Mouse (Mus musculus) left cerebral cortex, adult 6 months (tissue): ENCODE measurements around the gene Olfr1287. TPM values are rescaled to one million over a fixed set of nuclear protein-coding genes. Genes with fewer than 3 reads are reported as not detected.

Experiments
- long read RNA-seq, 2 experiments: library from polyadenylated mRNA; unstranded; transcript quantifications; one replicate each; pipeline ENCODE4 v2.0.0; 2019 to 2020
- polyA plus RNA-seq: library from polyadenylated mRNA; unstranded; fragments of <200 nt; fragmentation: Nextera tagmentation; gene quantifications from 2 replicates; pipeline ENCODE4 v1.2.3, GENCODE M21; 2021

Olfr1287 gene
- not detected in 2 replicates for polyA plus RNA-seq
- long read RNA-seq, experiment 1 = 0 reads
- long read RNA-seq, experiment 2 = 0 reads

GRCm38 (mm10) chr2:111448842-111449241 is at the start of gene Olfr1287:
TSS of gene Olfr1287 (plus strand) at chr2:111449142.

GRCm38 (mm10) chr2:111422931-111423330 is 26.0 kb upstream of the Olfr1287 start, which contains the start of gene Olfr1286:
TSS of gene Olfr1286 (minus strand) at chr2:111423115.

GRCm38 (mm10) chr2:111473801-111474200 is 24.9 kb downstream of the Olfr1287 start, which contains the start of gene Olfr1288:
TSS of gene Olfr1288 (plus strand) at chr2:111474101.

GRCm38 (mm10) chr2:111480519-111480918 is 31.6 kb downstream of the Olfr1287 start, which contains the start of gene Olfr1289:
TSS of gene Olfr1289 (plus strand) at chr2:111480819.

GRCm38 (mm10) chr2:111493729-111494128 is 44.8 kb downstream of the Olfr1287 start, which contains the start of gene Olfr1290:
TSS of gene Olfr1290 (minus strand) at chr2:111493829.

GRCm38 (mm10) chr2:111496880-111497279 is 47.9 kb downstream of the Olfr1287 start, which contains the start of gene Olfr1291-ps1:
TSS of gene Olfr1291-ps1 (plus strand) at chr2:111497180.

Other genes with a start within 250 kb of the Olfr1287 start
- not detected in 2 replicates for gene 4930430A15Rik, start 219.5 kb upstream of the Olfr1287 start, polyA plus RNA-seq
- not detected in 2 replicates for gene Olfr1275, start 213.9 kb upstream of the Olfr1287 start, polyA plus RNA-seq
- not detected in 2 replicates for gene Olfr1276, start 194.6 kb upstream of the Olfr1287 start, polyA plus RNA-seq
- not detected in 2 replicates for gene Olfr1277, start 175.0 kb upstream of the Olfr1287 start, polyA plus RNA-seq
- not detected in 2 replicates for gene Olfr1278, start 159.0 kb upstream of the Olfr1287 start, polyA plus RNA-seq
- gene Olfr1279, start 148.5 kb upstream of the Olfr1287 start, polyA plus RNA-seq = not detected in 2 replicates
- gene Olfr1280, start 135.1 kb upstream of the Olfr1287 start, polyA plus RNA-seq = not detected in 2 replicates
- not detected in 2 replicates for gene Olfr1281, start 122.6 kb upstream of the Olfr1287 start, polyA plus RNA-seq
- not detected in 2 replicates for gene Olfr1282, start 113.1 kb upstream of the Olfr1287 start, polyA plus RNA-seq
- not detected in 2 replicates for gene Olfr1283, start 82.4 kb upstream of the Olfr1287 start, polyA plus RNA-seq
- not detected in 2 replicates for gene Olfr1284, start 73.6 kb upstream of the Olfr1287 start, polyA plus RNA-seq
- gene Olfr1286, start 26.0 kb upstream of the Olfr1287 start, polyA plus RNA-seq = not detected in 2 replicates
- not detected in 2 replicates for gene Olfr1288, start 25.0 kb downstream of the Olfr1287 start, polyA plus RNA-seq
- gene Olfr1289, start 31.7 kb downstream of the Olfr1287 start, polyA plus RNA-seq = not detected in 2 replicates
- not detected in 2 replicates for gene Olfr1290, start 44.7 kb downstream of the Olfr1287 start, polyA plus RNA-seq
- gene Olfr1291-ps1, start 48.0 kb downstream of the Olfr1287 start, polyA plus RNA-seq = not detected in 2 replicates
- not detected in 2 replicates for gene Olfr1293-ps, start 76.1 kb downstream of the Olfr1287 start, polyA plus RNA-seq
- gene Olfr1294, start 91.1 kb downstream of the Olfr1287 start, polyA plus RNA-seq = not detected in 2 replicates
- not detected in 2 replicates for gene Olfr1295, start 120.5 kb downstream of the Olfr1287 start, polyA plus RNA-seq
- 0.01 TPM in 1 of 2 replicates, not detected in the other for gene Olfr1297, start 177.4 kb downstream of the Olfr1287 start, polyA plus RNA-seq
- gene Olfr1298, start 200.1 kb downstream of the Olfr1287 start, polyA plus RNA-seq = not detected in 2 replicates
- gene Olfr1299, start 212.3 kb downstream of the Olfr1287 start, polyA plus RNA-seq = not detected in 2 replicates